Mouse (Mus musculus): ENCODE data around the gene Hnrnpab. TPM values are rescaled to one million over a fixed set of nuclear protein-coding genes. Genes with fewer than 3 reads are reported as not detected.

The Hnrnpab gene
- total and polyA plus RNA-seq, 3 experiments = 184 to 1,104 (median 894) TPM

- DNase-seq (ENCODE audit: low read depth, low spot score) = peak; percentile 62
- TF ChIP-seq SIN3A (IDR thresholded peaks at IDR 0.05; ENCODE audit: low read length) (no peak), USF2 (IDR thresholded peaks at IDR 0.05; ENCODE audit: borderline replicate concordance in 1 of 2, insufficient read depth in 1 of 2, low read depth in 1 of 2, low read length in 2 of 2) (0 out of 4 replicates have a peak, but pooled peaks of 1 of the 2 experiments have one; percentile 27), EP300 (IDR thresholded peaks at IDR 0.05; ENCODE audit: low read depth in 1 of 2, low read length in 2 of 2) (no peak), ETS1 (IDR thresholded peaks at IDR 0.05; ENCODE audit: low read depth, low read length) (0 out of 2 replicates have a peak, but pooled peaks have one; percentile 5), RCOR1 (IDR thresholded peaks at IDR 0.05; ENCODE audit: low read depth, low read length) (no peak), POLR2AphosphoS5 (IDR thresholded peaks at IDR 0.05; ENCODE audit: borderline replicate concordance, low read depth, low read length) (no peak; the same call in 1 of the 2 replicates), MYB (IDR thresholded peaks at IDR 0.05; ENCODE audit: low read depth, low read length) (peak; percentile 32; the same call in 1 of the 2 replicates), KAT2A (conservative IDR thresholded peaks at IDR 0.05; ENCODE audit: low read depth, low read length) (no peak), POLR2A (IDR thresholded peaks at IDR 0.05; ENCODE audit: control insufficient read depth in 1 of 2, insufficient read depth in 1 of 2, low read depth in 1 of 2, low read length in 2 of 2, poor library complexity in 1 of 2) (peak in 1 of 2 experiments; percentile 15; a peak in 1 of 4 replicates), NRF1 (IDR thresholded peaks at IDR 0.05; ENCODE audit: insufficient read depth, low read depth, low read length, poor library complexity, severe bottlenecking) (no peak), ZC3H11A (IDR thresholded peaks at IDR 0.05; ENCODE audit: low read depth, low read length) (no peak), MAX (IDR thresholded peaks at IDR 0.05; ENCODE audit: low read length) (no peak), USF1 (IDR thresholded peaks at IDR 0.05; ENCODE audit: low read depth, low read length) (peak; percentile 39; the same call in 1 of the 2 replicates), TCF12 (IDR thresholded peaks at IDR 0.05; ENCODE audit: low read depth, low read length) (no peak), CTCF (IDR thresholded peaks at IDR 0.05 in 2 of 3, conservative IDR thresholded peaks at IDR 0.05 in 1 of 3; ENCODE audit: control insufficient read depth in 1 of 3, insufficient read depth in 1 of 3, low read depth in 2 of 3, low read length in 3 of 3, poor library complexity in 1 of 3, severe bottlenecking in 1 of 3) (no peak), HCFC1 (IDR thresholded peaks at IDR 0.05; ENCODE audit: low read depth, low read length) (no peak), SMC3 (IDR thresholded peaks at IDR 0.05; ENCODE audit: low read depth, low read length) (no peak; the same call in 1 of the 2 replicates), JUND (IDR thresholded peaks at IDR 0.05; ENCODE audit: low read depth, low read length) (no peak), POLR2AphosphoS2 (IDR thresholded peaks at IDR 0.05; ENCODE audit: low read length) (peak; percentile 21), E2F4 (IDR thresholded peaks at IDR 0.05; ENCODE audit: borderline replicate concordance, low read depth, low read length) (no peak), MYC (IDR thresholded peaks at IDR 0.05; ENCODE audit: low read depth, low read length) (no peak), ZKSCAN1 (IDR thresholded peaks at IDR 0.05; ENCODE audit: low read depth, low read length) (no peak), BHLHE40 (IDR thresholded peaks at IDR 0.05; ENCODE audit: borderline replicate concordance, low read depth, low read length) (0 out of 2 replicates have a peak, but pooled peaks have one; percentile 28)
- H3K79me2 ChIP-seq (ENCODE audit: control insufficient read depth, insufficient read depth, low read length, poor library complexity) = no peaks in the 10 kb centered on the region; the same call in 1 of the 2 replicates
- peaks cover 2 to 3% of the 10 kb centered on the region in 2 experiments; a peak in 2 of 4 replicates for H3K4me1 ChIP-seq (ENCODE audit: control insufficient read depth in 1 of 2, insufficient read depth in 2 of 2, low read length in 2 of 2)
- no peaks in the 10 kb centered on the region for H3K27me3 ChIP-seq (ENCODE audit: control insufficient read depth in 1 of 2, insufficient read depth in 2 of 2, low read length in 2 of 2)
- H3K4me3 ChIP-seq (ENCODE audit: control insufficient read depth in 1 of 2, insufficient read depth in 1 of 2, low read depth in 2 of 2, low read length in 2 of 2) = no peak overlapping the region
- H3K27ac ChIP-seq (ENCODE audit: control insufficient read depth, low read depth, low read length) = 0 out of 2 replicates have a peak overlapping the region, but pooled peaks have one; percentile 9
- H3K9ac ChIP-seq (ENCODE audit: control insufficient read depth, low read depth, low read length, poor library complexity, severe bottlenecking) = no peak overlapping the region
- H3K36me3 ChIP-seq (ENCODE audit: control insufficient read depth in 1 of 2, insufficient read depth in 2 of 2, low read length in 2 of 2) = peaks cover 34 to 43% of the 10 kb centered on the region in 2 experiments
- no peaks in the 10 kb centered on the region for H3K9me3 ChIP-seq (replicated peaks; ENCODE audit: insufficient read depth, low read length)
These were observed 11.1 kb downstream of the Hnrnpab start for GRCm38 (mm10) chr11:51595459-51596083.

All from MEL (cell line).